ENCODE assay signal across 23 mouse cellular contexts in genomic region chr12:84128576-84128975, GRCm38 (mm10). TPM values are rescaled to one million over a fixed set of nuclear protein-coding genes. Genes with fewer than 3 reads are reported as not detected.
"Had no signal": no experiment of that assay in that cellular context is flagged by ENCODE, and none has a peak within 500 bp of the region (broad histone marks: within the 10 kb centered on the region; RNA-seq: fewer than 3 reads in every experiment).

No protein-coding gene starts in this region.

- H3K4me1 ChIP-seq: kidney, embryonic 15.5 days; limb, embryonic 10.5 days; limb, embryonic 13.5 days; liver, embryonic 15.5 days; midbrain, embryonic 12.5 days; midbrain, embryonic 15.5 days; neural tube, embryonic 12.5 days; neural tube, embryonic 15.5 days had no signal

- H3K27ac ChIP-seq: kidney, embryonic 15.5 days; limb, embryonic 10.5 days; limb, embryonic 13.5 days; liver, embryonic 15.5 days; macrophage; midbrain, embryonic 12.5 days; midbrain, embryonic 15.5 days; neural tube, embryonic 12.5 days; neural tube, embryonic 15.5 days; stomach, postnatal 0 days had no signal

- H3K9ac ChIP-seq: kidney, embryonic 15.5 days; limb, embryonic 13.5 days; liver, embryonic 15.5 days; midbrain, embryonic 12.5 days; midbrain, embryonic 15.5 days; neural tube, embryonic 12.5 days; neural tube, embryonic 15.5 days had no signal

- H3K4me2 ChIP-seq: kidney, embryonic 15.5 days; limb, embryonic 13.5 days; liver, embryonic 11.5 days; liver, embryonic 15.5 days; midbrain, embryonic 12.5 days; midbrain, embryonic 15.5 days; neural tube, embryonic 12.5 days; neural tube, embryonic 15.5 days had no signal

- H3K36me3 ChIP-seq: liver, embryonic 15.5 days had no signal

- ATAC-seq: midbrain, embryonic 15.5 days had no signal

- H3K9me3 ChIP-seq: kidney, embryonic 15.5 days; limb, embryonic 10.5 days; limb, embryonic 13.5 days; liver, embryonic 15.5 days; midbrain, embryonic 12.5 days; midbrain, embryonic 15.5 days; neural tube, embryonic 12.5 days; neural tube, embryonic 15.5 days had no signal

- H3K27me3 ChIP-seq: kidney, embryonic 15.5 days; limb, embryonic 13.5 days; liver, embryonic 15.5 days; midbrain, embryonic 12.5 days; midbrain, embryonic 15.5 days; neural tube, embryonic 12.5 days; neural tube, embryonic 15.5 days had no signal

- H3K4me3 ChIP-seq: kidney, embryonic 15.5 days; limb, embryonic 10.5 days; limb, embryonic 13.5 days; liver, embryonic 15.5 days; midbrain, embryonic 12.5 days; midbrain, embryonic 15.5 days; neural tube, embryonic 12.5 days; neural tube, embryonic 15.5 days had no signal

- DNase-seq: kidney, adult 11 months; kidney, adult 8-10 months; kidney, postnatal 10 days; kidney, postnatal 36 days; lung, adult 2 months; right cerebral cortex, adult 18-20 months; right cerebral cortex, postnatal 14 days; right cerebral cortex, postnatal 4 days; thymus, postnatal 25 days had no signal

RNA-seq across cellular contexts. Expression of gene Acot5, which starts 59.5 kb away (rescaled TPM):
- total RNA-seq: megakaryocyte, adult 5-6 weeks had no signal
- polyA plus RNA-seq: kidney, embryonic 15.5 days; limb, embryonic 10.5 days; limb, embryonic 13.5 days; liver, embryonic 11.5 days; lung, adult 2 months; lung, embryonic 16.5 days; macrophage; midbrain, embryonic 12.5 days; stomach, embryonic 14.5 days had no signal
